Mouse (Mus musculus) cerebellum, adult 18-20 months (tissue): Measurements from ENCODE around the gene Arhgef40.

Experiments used
- DNase-seq, 2 experiments: peaks; one replicate each; pipeline ENCODE4 v3.0.0; 2021

Gene Arhgef40

GRCm38 (mm10) chr14:51984247-51985231 lies at the start of gene Arhgef40:
Gene Arhgef40, plus strand, starts transcription at chr14:51984719.
- DNase-seq, result peak; percentile 56 to 71

- DNase-seq, result no peak
Observed at GRCm38 (mm10) chr14:51939005-51939404, 45.5 kb upstream of the Arhgef40 start.

DNA sequence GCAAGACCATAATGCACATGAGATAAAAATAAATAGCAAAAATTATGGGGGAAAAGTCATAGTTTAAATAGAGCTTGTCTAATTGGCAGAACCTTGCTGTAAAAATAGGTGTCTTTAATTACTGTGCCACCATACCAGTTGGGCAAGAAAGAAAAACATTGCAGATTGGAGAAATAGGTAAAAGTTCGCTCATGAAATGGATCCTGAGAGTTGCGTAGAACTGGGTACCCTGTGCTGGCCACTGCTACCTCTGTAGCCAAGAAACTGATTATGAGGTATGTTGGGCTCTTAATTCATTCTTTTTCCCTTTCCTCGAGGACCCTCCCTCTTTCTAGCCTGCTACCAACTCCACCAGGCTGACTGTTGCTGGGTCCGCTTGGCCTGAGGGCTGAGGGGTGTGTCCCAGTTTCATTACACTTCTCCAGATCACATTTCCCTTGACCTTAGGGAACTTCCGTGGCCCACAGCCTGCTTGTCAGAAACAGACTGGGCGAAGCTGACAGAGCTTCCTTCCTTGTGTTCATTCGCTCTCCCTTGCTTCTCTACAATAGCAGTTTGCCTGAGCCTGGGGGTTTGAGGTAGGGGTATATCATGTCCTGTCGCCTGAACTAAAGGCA lies 43.5 kb upstream of the Arhgef40 start:
- no peak for DNase-seq

DNA sequence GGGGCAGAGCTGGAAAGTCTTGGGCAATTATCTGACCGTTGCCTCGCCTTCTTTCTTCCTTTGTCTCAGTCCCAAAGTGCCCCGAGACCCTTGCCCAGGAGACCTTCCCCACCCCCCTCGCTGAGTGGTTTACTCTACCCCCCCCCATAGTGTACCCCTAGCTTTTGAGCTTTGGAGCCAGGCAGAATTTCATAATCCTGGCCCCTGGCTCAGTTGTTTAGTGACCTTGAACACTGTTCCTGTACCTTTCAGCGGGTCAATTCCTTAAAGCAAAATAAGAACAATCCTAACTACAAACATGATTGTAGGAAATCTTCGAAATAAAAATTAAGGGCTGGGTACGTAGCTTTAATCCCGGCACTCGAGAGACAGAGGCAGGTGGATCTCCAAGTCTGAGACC lies 42.9 kb upstream of the Arhgef40 start:
- DNase-seq, result no peak

- no peak for DNase-seq
Observed at GRCm38 (mm10) chr14:51942236-51942635, 42.3 kb upstream of the Arhgef40 start.

GRCm38 (mm10) chr14:51943336-51943735 lies 41.2 kb upstream of the Arhgef40 start:
- no peak for DNase-seq

GRCm38 (mm10) chr14:51960316-51960715 lies 24.2 kb upstream of the Arhgef40 start:
- no peak for DNase-seq

- DNase-seq, result no peak
Observed at GRCm38 (mm10) chr14:51967400-51967799, 17.1 kb upstream of the Arhgef40 start.

GRCm38 (mm10) chr14:51979252-51979651 lies 5.3 kb upstream of the Arhgef40 start:
- no peak for DNase-seq

DNA sequence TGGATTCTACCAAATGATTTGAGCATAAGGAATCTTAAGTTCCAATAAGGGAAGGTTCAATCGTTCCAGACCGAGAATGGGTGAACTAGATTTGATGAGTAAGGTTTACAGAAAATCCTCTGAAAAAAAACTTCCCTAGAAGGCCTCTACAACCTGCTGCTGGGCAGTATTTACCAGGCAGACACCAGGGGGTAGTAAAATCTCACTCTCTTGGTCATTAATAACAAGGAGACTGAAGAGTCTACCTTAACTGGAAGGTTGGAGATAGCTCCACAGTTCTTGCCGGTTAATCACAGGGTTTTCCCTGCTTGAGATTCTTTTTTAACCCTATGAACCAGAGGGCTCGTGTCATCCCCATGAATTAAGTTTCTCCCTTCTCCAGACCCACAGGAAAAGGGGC lies 1.3 kb upstream of the Arhgef40 start:
- DNase-seq, result no peak

GRCm38 (mm10) chr14:51983855-51984246 lies 668 bp upstream of the Arhgef40 start:
- no peak for DNase-seq

DNA sequence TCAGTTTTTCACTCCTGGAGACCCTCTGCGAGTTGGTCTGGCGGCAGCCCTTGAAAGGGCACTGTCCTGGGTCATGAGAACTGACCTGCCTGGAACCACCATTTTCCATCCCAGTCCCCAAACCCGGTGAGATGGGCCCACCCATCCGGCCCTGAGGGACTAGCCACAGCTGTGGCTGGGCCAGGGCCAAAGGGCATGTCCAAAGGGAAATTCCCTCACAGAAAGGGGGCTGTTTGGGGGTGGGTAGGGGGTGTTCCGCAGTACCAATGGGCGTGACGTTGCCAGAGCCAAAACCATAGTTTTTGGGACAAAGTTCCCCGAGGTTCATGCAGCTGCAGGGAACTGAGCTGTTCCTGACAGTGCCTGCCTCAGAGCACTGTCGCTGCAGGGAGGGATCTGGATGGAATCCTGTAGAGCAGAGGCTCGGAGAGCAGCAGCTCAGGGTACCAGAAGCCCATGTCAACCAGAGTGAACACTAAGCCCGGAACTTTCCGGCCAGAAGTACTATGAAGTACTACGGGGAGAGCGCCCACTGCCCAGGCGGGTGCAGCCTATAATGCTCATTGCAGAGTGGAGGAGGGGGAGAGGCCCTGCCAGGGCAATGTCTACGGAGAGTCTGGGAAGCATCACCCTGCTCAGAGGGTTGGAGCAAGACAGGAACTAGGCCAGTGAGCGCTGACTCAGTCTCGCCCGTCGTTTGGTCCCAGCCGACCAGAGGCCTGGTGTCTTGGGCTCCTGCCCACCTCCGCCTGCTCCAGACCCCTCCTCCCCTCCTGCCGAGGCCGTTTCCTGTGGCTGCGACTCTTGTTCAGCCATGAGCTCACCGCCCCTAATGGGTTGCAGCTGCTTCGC lies 1.0 kb downstream of the Arhgef40 start:
- peak; percentile 54 to 60 for DNase-seq

- no peak for DNase-seq
Observed at GRCm38 (mm10) chr14:51986153-51986505, 1.6 kb downstream of the Arhgef40 start.

DNA sequence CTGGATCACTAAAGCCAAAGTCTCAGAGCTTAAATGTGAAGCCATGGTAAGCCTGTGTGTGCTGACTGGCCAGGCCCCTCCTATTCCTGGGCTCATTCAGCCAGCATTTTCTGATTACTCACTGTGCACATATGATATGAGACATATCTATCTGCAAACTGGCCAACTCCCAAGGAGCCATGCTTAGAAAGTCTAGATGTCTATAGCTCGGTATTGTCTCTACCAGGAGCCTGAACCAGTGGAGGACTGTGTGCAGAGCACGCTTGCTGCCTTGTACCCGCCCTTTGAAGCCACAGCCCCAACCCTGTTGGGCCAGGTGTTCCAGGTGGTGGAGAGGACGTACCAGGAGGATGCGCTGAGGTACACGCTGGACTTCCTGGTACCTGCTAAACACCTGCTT lies 2.7 kb downstream of the Arhgef40 start:
- no peak for DNase-seq

DNA sequence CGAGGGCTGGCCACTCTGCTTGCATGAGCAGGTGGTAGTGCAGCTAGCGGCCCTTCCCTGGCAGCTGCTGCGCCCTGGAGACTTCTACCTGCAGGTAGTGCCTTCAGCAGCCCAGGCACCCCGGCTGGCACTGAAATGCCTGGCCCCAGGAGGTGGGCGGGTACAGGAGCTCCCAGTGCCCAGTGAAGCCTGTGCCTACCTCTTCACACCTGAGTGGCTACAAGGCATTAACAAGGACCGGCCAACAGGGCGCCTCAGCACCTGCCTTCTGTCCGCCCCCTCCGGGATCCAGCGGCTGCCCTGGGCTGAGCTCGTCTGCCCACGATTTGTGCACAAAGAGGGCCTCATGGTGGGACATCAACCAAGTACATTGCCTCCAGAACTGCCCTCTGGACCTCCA lies 4.2 kb downstream of the Arhgef40 start:
- DNase-seq, result no peak

DNA sequence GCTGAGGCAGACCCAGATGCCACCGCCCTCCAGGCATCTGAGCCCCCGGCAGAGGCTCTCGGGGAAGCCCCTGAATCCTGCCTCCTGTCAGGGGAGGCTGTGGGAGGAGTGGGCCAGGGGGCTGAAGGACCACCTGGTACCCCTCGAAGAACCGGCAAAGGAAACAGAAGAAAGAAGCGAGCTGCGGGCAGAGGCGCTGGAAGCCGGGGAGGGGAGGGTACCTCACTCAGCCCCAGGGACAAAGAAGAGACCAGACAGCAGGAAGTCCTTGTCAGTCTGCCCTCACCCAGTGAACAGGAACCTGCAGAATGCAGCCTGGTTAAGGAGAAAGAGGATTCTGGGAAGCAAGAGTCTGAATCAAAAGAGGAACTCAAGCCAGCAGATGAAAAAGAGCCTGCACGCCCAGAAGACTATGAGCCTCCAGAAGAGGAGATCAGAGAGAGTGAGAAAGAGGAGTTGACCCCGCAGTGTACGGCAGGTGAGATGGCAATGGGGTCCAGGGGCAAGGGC lies 5.0 kb downstream of the Arhgef40 start:
- no peak for DNase-seq

DNA sequence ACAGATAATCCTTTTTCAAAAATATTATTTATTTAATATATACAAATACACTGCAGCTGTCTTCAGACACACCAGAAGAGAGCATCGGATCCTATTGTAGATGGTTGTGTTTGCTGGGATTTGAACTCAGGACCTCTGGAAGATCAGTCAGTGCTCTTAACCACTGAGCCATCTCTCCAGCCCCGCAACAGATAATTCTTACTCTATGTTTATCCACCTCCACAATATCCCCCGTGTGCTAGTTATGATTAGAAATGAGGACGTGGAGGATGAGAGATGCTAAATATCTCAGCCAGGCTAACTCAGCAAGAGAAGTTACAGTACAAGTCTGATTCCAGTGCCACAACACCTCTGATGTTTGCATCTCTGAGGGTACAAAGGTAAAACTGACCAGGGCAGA lies 9.9 kb downstream of the Arhgef40 start:
- DNase-seq, result no peak

DNA sequence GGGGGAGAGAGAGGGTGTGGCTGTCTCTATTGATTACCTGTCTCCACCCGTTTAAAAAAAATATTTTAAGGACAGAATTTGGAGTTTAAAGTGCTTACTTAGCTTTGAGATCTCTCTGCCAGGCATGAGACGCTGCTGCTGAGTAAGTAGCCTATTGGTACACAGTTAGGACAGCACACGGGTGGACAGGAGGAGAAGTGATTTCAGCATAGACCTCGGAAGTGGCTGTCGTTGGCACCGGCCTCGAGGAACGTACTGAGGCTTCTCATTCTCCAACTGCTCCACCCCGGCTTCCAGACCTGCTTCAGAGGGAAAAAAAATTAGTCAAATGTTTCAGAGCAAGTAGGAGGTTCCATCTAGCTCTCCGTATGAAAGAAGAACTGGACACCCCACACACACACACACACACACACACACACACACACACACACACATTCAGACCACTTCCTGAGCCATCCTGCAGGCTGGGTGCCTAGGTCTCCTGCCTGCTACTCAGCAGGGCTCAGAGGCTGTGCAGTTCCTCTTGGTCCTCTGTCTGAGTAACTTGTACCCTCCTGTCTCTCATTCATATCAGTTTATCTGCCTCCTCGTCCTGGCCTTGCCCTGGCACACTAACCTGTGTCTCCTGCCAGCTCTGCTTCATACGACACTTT lies 10.8 kb downstream of the Arhgef40 start:
- DNase-seq, result no peak

GRCm38 (mm10) chr14:51996231-51996841 lies 11.8 kb downstream of the Arhgef40 start:
- DNase-seq, result no peak

DNA sequence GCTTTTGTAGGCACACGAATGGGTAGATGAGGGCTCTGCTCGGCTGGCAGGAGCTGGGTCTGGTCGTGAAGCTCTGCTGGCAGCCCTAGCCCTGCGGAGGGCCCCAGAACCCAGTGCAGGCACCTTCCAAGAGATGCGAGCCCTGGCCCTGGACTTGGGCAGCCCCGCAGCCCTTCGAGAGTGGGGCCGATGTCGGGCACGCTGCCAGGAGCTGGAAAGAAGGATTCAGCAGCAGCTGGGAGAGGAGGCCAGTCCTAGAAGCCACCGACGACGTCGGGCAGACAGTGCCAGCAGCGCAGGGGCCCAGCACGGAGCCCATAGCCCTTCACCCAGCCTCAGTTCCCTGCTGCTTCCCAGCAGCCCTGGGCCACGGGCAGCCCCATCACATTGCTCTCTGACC lies 12.3 kb downstream of the Arhgef40 start:
- no peak for DNase-seq

GRCm38 (mm10) chr14:51997483-51997882 lies 13.0 kb downstream of the Arhgef40 start:
- DNase-seq, result no peak

- peak; percentile 59 to 67 for DNase-seq
Observed at GRCm38 (mm10) chr14:52003981-52004495, 19.5 kb downstream of the Arhgef40 start.
